Mouse (Mus musculus): ENCODE measurements around the gene Eya4. TPM values are rescaled to one million over a fixed set of nuclear protein-coding genes. Genes with fewer than 3 reads are reported as not detected.
A peak's percentile ranks its signal among the peaks of the same experiment; 100 is the strongest.

Eya4 gene
- polyA plus RNA-seq, 1 experiment from 2014 or later = 8.3 TPM

- no peaks in the 10 kb centered on the region for H3K4me1 ChIP-seq
- no peaks in the 10 kb centered on the region for H3K36me3 ChIP-seq
- H3K9me3 ChIP-seq (replicated peaks) = no peaks in the 10 kb centered on the region
- H3K4me3 ChIP-seq = no peak overlapping the region
- ATAC-seq (ENCODE audit: low FRiP score) = peak; percentile 54; the same call in 1 of the 2 replicates
- H3K27me3 ChIP-seq = no peaks in the 10 kb centered on the region
- H3K9ac ChIP-seq = no peak overlapping the region
- H3K27ac ChIP-seq = no peak overlapping the region
- H3K4me2 ChIP-seq (replicated peaks) = peak overlapping the region; percentile 16; the same call in 1 of the 2 replicates
- WGBS = 37% methylated on average over 24 of the region's 24 CpGs
Observed at GRCm38 (mm10) chr10:23080749-23081547, 269.6 kb downstream of the Eya4 start.

- Histone ChIP-seq H3K9me3 (replicated peaks) (no peaks in the 10 kb centered on the region), H3K9ac (no peak overlapping the region), H3K36me3 (no peaks in the 10 kb centered on the region), H3K27ac (no peak overlapping the region), H3K4me3 (no peak overlapping the region), H3K4me1 (no peaks in the 10 kb centered on the region), H3K4me2 (replicated peaks) (0 out of 2 replicates have a peak overlapping the region, but pooled peaks have one; percentile 4), H3K27me3 (no peaks in the 10 kb centered on the region)
- 67% methylated on average over 21 of the region's 21 CpGs for WGBS
- no peak for ATAC-seq (ENCODE audit: low FRiP score)
Observed at GRCm38 (mm10) chr10:23076691-23077385, 273.7 kb downstream of the Eya4 start.

- no peak for ATAC-seq (ENCODE audit: low FRiP score)
- Histone ChIP-seq H3K9me3 (replicated peaks) (no peaks in the 10 kb centered on the region), H3K36me3 (no peaks in the 10 kb centered on the region), H3K4me1 (no peaks in the 10 kb centered on the region), H3K4me2 (replicated peaks) (no peak overlapping the region), H3K27ac (no peak overlapping the region), H3K27me3 (no peaks in the 10 kb centered on the region), H3K9ac (no peak overlapping the region), H3K4me3 (no peak overlapping the region)
- WGBS = 61% methylated on average over 2 of the region's 2 CpGs
Observed at GRCm38 (mm10) chr10:23073431-23073830, 277.2 kb downstream of the Eya4 start.

GRCm38 (mm10) chr10:23063637-23064036, 286.9 kb downstream of the Eya4 start:
- no peaks in the 10 kb centered on the region for H3K36me3 ChIP-seq
- no peaks in the 10 kb centered on the region for H3K27me3 ChIP-seq
- H3K9ac ChIP-seq = no peak overlapping the region
- no peak overlapping the region for H3K27ac ChIP-seq
- ATAC-seq (ENCODE audit: low FRiP score) = no peak
- no peaks in the 10 kb centered on the region for H3K4me1 ChIP-seq
- H3K4me2 ChIP-seq (replicated peaks) = no peak overlapping the region
- 63% methylated on average over 6 of the region's 6 CpGs for WGBS
- H3K9me3 ChIP-seq (replicated peaks) = no peaks in the 10 kb centered on the region
- no peak overlapping the region for H3K4me3 ChIP-seq

- Histone ChIP-seq H3K4me2 (replicated peaks) (no peak overlapping the region), H3K4me1 (no peaks in the 10 kb centered on the region), H3K27me3 (no peaks in the 10 kb centered on the region), H3K27ac (no peak overlapping the region), H3K36me3 (no peaks in the 10 kb centered on the region), H3K9ac (no peak overlapping the region), H3K4me3 (no peak overlapping the region), H3K9me3 (replicated peaks) (no peaks in the 10 kb centered on the region)
- WGBS = 87% methylated on average over 5 of the region's 5 CpGs
- no peak for ATAC-seq (ENCODE audit: low FRiP score)
Observed at GRCm38 (mm10) chr10:23062719-23063118, 287.9 kb downstream of the Eya4 start.

GRCm38 (mm10) chr10:23060694-23061060, 289.9 kb downstream of the Eya4 start:
- no peak overlapping the region for H3K4me3 ChIP-seq
- WGBS = 73% methylated on average over 3 of the region's 3 CpGs
- no peaks in the 10 kb centered on the region for H3K27me3 ChIP-seq
- H3K4me2 ChIP-seq (replicated peaks) = no peak overlapping the region
- no peak overlapping the region for H3K9ac ChIP-seq
- no peak overlapping the region for H3K27ac ChIP-seq
- H3K9me3 ChIP-seq (replicated peaks) = no peaks in the 10 kb centered on the region
- no peaks in the 10 kb centered on the region for H3K36me3 ChIP-seq
- ATAC-seq (ENCODE audit: low FRiP score) = no peak
- H3K4me1 ChIP-seq = no peaks in the 10 kb centered on the region

- Histone ChIP-seq H3K4me1 (no peaks in the 10 kb centered on the region), H3K9ac (no peak overlapping the region), H3K4me3 (no peak overlapping the region), H3K4me2 (replicated peaks) (no peak overlapping the region), H3K36me3 (no peaks in the 10 kb centered on the region), H3K27ac (no peak overlapping the region), H3K27me3 (no peaks in the 10 kb centered on the region), H3K9me3 (replicated peaks) (no peaks in the 10 kb centered on the region)
- 80% methylated on average over 5 of the region's 5 CpGs for WGBS
- no peak for ATAC-seq (ENCODE audit: low FRiP score)
Observed at GRCm38 (mm10) chr10:23060041-23060693, 290.4 kb downstream of the Eya4 start.

GRCm38 (mm10) chr10:23053379-23053915, 297.1 kb downstream of the Eya4 start:
- Histone ChIP-seq H3K9ac (no peak overlapping the region), H3K27me3 (no peaks in the 10 kb centered on the region), H3K4me1 (no peaks in the 10 kb centered on the region), H3K4me2 (replicated peaks) (no peak overlapping the region), H3K27ac (no peak overlapping the region), H3K9me3 (replicated peaks) (no peaks in the 10 kb centered on the region), H3K36me3 (no peaks in the 10 kb centered on the region), H3K4me3 (no peak overlapping the region)
- 81% methylated on average over 8 of the region's 8 CpGs for WGBS
- no peak for ATAC-seq (ENCODE audit: low FRiP score)

All from hindbrain, embryonic 12.5 days (tissue).